Mouse (Mus musculus) neural tube, embryonic 11.5 days (tissue): ENCODE data around the gene Cirbp. TPM values are rescaled to one million over a fixed set of nuclear protein-coding genes. Genes with fewer than 3 reads are reported as not detected.
A peak's percentile ranks its signal among the peaks of the same experiment; 100 is the strongest.

Experiments
- ATAC-seq: fragments of 200-750 bp; cut with Nextera tagmentation; 2 replicates; pipeline ENCODE4 v1.8.0; 2017; ENCODE audit warnings: moderate number of reproducible peaks, mild to moderate bottlenecking, moderate TSS enrichment, moderate library complexity; ENCODE audit not compliant: insufficient read depth, low FRiP score, low TSS enrichment
- DNase-seq: peaks from one replicate; pipeline ENCODE4 v3.0.0-alpha.2; 2015; ENCODE audit warnings: low spot score
- H3K27ac ChIP-seq: fragments of 300-500 bp; sonication (generic); 2 replicates; pipeline ENCODE4 v1.5.1; 2014; ENCODE audit warnings: low read depth, mild to moderate bottlenecking, low read length
- H3K27me3 ChIP-seq: fragments of 300-500 bp; sonication (generic); 2 replicates; pipeline ENCODE4 v1.6.1; 2014; ENCODE audit warnings: mild to moderate bottlenecking, low read length, mixed read lengths; ENCODE audit not compliant: control insufficient read depth, insufficient read depth
- H3K36me3 ChIP-seq: fragments of 300-500 bp; sonication (generic); 2 replicates; pipeline ENCODE4 v1.6.1; 2014; ENCODE audit warnings: mild to moderate bottlenecking, low read length, moderate library complexity, mixed read lengths; ENCODE audit not compliant: control insufficient read depth, insufficient read depth
- H3K4me1 ChIP-seq: fragments of 300-500 bp; sonication (generic); 2 replicates; pipeline ENCODE4 v1.6.1; 2014; ENCODE audit warnings: low read length, mixed read lengths; ENCODE audit not compliant: control insufficient read depth, insufficient read depth
- H3K4me2 ChIP-seq: fragments of 300-500 bp; sonication (generic); 2 replicates; pipeline ENCODE4 v1.6.1; 2014; ENCODE audit warnings: low read depth, mild to moderate bottlenecking, moderate library complexity
- H3K4me3 ChIP-seq: fragments of 300-500 bp; sonication (generic); 2 replicates; pipeline ENCODE4 v1.5.1; 2014; ENCODE audit warnings: low read depth, low read length
- H3K9ac ChIP-seq: fragments of 300-500 bp; sonication (generic); 2 replicates; pipeline ENCODE4 v1.6.1; 2014; ENCODE audit warnings: mild to moderate bottlenecking, low read length
- H3K9me3 ChIP-seq: fragments of 300-500 bp; sonication (generic); 2 replicates; pipeline ENCODE4 v1.6.1; 2016; ENCODE audit warnings: low read length; ENCODE audit not compliant: control insufficient read depth
- whole genome bisulfite sequencing: fragments of 180-500 bp; shearing (Covaris S2); extraction: QIAGEN DNeasy Blood & Tissue Kit; methylation state at CpG from one replicate; pipeline ENCODE4 v1.1.7; 2014; 5-methylcytosine and 5-hydroxymethylcytosine counted together
- polyA plus RNA-seq: library from polyadenylated mRNA; unstranded; fragments of >200 nt; fragmentation: Nextera tagmentation; extraction: Ambion mirVana; gene quantifications from 2 replicates; pipeline ENCODE4 v1.2.1, GENCODE M21; 2014

Gene Cirbp
- polyA plus RNA-seq, 1 experiment from 2014 or later, result 85.1 TPM

DNA sequence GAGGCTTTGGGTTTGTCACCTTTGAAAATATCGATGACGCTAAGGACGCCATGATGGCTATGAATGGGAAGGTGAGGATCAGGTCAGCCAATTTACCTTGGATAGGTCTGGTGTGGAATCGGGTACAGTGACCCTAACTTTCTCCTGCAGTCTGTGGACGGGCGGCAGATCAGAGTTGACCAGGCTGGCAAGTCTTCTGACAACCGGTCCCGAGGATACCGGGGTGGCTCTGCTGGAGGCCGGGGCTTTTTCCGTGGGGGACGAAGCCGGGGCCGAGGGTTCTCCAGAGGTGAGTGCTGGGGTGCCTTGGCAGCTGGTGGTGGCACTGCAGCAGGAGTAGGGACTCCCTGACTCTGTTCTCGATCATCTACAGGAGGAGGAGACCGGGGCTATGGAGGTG, 4.3 kb downstream of the Cirbp start:
- 96% methylated on average over 16 of the region's 16 CpGs for WGBS
- H3K27ac ChIP-seq, result no peak overlapping the region
- H3K36me3 ChIP-seq, result peaks cover 18% of the 10 kb centered on the region
- ATAC-seq, result no peak
- H3K4me2 ChIP-seq, result 0 out of 2 replicates have a peak overlapping the region, but pooled peaks have one; percentile 71
- H3K9me3 ChIP-seq, result no peaks in the 10 kb centered on the region
- H3K27me3 ChIP-seq, result no peaks in the 10 kb centered on the region
- H3K9ac ChIP-seq, result no peak overlapping the region
- no peak for DNase-seq
- H3K4me1 ChIP-seq, result peaks cover 33% of the 10 kb centered on the region
- no peak overlapping the region for H3K4me3 ChIP-seq

DNA sequence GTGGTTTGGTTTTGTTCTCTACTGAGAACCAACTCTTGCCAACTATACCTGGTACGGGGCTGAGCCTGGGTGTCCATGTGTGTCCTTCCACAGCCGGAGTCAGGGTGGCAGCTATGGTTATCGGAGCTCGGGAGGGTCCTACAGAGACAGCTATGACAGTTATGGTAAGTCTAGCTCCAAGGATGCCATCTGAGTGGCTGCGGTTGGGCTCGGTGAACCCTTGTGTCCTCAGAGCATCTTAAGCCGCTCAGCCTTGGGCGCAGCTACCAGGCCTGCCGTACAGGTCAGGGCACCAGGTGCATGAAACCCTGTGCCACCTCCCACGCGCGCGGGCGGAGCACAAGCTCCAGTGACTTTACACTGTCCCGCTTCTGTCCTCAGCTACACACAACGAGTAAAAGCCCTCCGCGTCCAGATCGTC, 4.8 kb downstream of the Cirbp start:
- peaks cover 28% of the 10 kb centered on the region for H3K4me1 ChIP-seq
- DNase-seq, result no peak
- 97% methylated on average over 19 of the region's 19 CpGs for WGBS

DNA sequence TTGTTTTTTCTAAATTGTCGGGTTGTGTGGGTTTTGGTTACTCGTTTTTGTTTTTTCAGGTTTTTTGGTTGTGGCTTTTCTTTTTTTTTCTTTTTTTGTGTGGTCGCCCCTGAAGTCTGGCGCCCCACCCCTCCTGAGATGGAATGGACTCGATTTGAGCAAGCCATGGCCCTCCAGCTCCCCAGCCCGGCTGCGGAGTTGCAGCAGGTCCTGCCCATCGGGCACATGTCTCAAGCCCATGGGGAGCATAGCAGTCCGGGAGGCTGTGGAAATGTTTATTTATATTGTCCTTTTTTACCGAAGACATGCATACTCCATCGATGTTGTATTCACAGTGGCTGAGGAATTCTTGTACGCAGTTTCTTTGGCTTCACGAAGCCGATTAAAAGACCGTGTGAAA, 5.5 kb downstream of the Cirbp start:
- no peak overlapping the region for H3K9ac ChIP-seq
- 92% methylated on average over 15 of the region's 15 CpGs for WGBS
- H3K4me3 ChIP-seq, result no peak overlapping the region
- H3K4me1 ChIP-seq, result peaks cover 24% of the 10 kb centered on the region
- no peak overlapping the region for H3K27ac ChIP-seq
- DNase-seq, result no peak
- H3K4me2 ChIP-seq, result no peak overlapping the region
- no peaks in the 10 kb centered on the region for H3K27me3 ChIP-seq
- peaks cover 18% of the 10 kb centered on the region for H3K36me3 ChIP-seq
- H3K9me3 ChIP-seq, result no peaks in the 10 kb centered on the region
- ATAC-seq, result no peak

More for the DNA sequence above, 4.8 kb downstream of the Cirbp start:
- Histone ChIP-seq H3K4me3 (no peak overlapping the region), H3K4me2 (no peak overlapping the region), H3K27me3 (no peaks in the 10 kb centered on the region), H3K27ac (no peak overlapping the region), H3K36me3 (peaks cover 18% of the 10 kb centered on the region), H3K9me3 (no peaks in the 10 kb centered on the region), H3K9ac (no peak overlapping the region)
- ATAC-seq, result no peak

DNA sequence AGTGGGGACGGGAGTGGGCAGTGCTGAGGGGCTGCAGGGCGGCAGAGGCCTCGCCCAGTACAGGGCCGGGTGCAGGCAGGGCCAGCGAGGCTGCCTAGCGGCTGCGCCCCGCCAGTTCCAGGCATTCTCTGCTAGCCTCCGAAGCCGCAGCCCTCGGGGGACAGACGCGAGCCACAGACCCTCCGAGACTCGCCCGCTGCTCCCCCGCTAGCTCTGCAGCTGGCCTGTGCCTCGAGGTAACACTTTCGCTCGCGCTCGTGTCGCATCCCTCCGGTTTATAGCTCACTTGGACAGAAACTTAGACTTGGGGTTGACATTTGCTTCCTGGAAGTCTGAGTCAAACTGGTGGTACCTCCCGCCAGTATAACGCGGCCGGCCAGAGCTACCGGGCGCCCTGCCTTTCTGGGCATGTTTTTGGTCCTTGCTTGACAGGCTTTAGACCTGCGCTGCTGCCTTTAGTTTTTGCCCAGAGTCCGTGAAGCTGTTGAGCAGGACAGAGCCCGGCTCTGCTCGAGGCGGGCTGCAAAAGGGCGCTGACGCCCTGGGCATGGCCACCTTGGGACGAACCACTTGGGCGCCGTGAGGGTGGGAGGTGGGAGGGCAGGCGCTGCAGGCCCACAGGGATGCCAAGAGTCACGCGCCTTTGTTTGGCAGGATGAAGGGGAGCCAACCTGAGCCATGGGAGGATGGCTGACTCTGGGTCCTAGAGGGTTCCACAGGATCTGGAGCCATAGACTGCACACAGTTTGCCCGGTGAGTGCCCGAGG, 6.2 kb downstream of the Cirbp start:
- ATAC-seq (no peak), DNase-seq (no peak)
- Histone ChIP-seq H3K4me2 (peak overlapping the region; percentile 62; the same call in 1 of the 2 replicates), H3K4me3 (peak overlapping the region; percentile 48; the same call in 1 of the 2 replicates), H3K36me3 (peaks cover 18% of the 10 kb centered on the region), H3K9ac (peak overlapping the region; percentile 60), H3K4me1 (peaks cover 19% of the 10 kb centered on the region), H3K27me3 (no peaks in the 10 kb centered on the region), H3K27ac (peak overlapping the region; percentile 74), H3K9me3 (no peaks in the 10 kb centered on the region)
- 90% methylated on average over 45 of the region's 45 CpGs for WGBS

DNA sequence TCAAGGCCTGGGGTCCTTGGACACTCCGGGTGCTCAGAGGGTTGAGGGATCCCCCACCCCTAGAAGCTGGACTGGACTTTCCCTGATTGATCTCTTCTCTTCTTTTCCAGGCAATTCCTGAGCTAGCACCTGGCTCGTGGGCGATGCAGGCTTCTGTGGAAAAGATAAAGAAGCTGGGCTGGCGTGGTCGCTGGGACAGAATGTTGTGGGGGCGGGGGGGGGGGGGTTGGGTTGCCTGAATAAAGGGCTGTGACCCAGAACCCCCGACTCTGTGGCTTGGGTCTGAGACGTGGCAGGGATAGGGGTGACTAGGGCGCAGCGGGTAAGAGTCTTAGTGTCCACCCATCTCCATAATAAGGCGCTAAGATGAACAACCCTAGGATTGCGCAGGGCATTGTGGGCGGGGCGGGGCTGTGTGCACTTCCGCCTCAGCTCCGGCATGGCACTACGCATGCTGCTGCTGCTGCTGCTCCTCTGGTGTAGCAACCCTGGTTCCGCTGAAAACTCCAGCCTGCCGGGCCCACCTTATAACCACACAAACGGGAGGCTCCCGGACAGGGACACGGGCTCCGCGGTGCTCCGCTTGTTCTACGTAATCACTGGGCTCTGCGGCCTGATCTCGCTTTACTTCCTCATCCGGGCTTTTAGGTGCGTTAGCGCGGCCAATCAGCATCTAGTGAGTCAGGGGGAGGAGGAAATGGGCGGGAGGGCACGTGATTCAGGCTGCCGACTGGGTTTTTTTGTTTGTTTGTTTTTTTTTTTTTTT, 6.9 kb downstream of the Cirbp start, which contains the start of gene 1600002K03Rik:
TSS of gene 1600002K03Rik (plus strand) at position 418 of the 766 bp plus-strand sequence.
- peak; percentile 71 for ATAC-seq
- peak within 1 kb of the TSS; percentile 62 for H3K4me2 ChIP-seq
- H3K27ac ChIP-seq, result peak within 1 kb of the TSS; percentile 74
- whole genome bisulfite sequencing, result 9% methylated on average over 35 of the region's 35 CpGs
- peak within 1 kb of the TSS; percentile 48 for H3K4me3 ChIP-seq
- no peaks in the 10 kb centered on the region for H3K9me3 ChIP-seq
- peaks cover 18% of the 10 kb centered on the region for H3K36me3 ChIP-seq
- DNase-seq, result peak; percentile 90
- H3K27me3 ChIP-seq, result no peaks in the 10 kb centered on the region
- H3K4me1 ChIP-seq, result peaks cover 19% of the 10 kb centered on the region
- H3K9ac ChIP-seq, result peak within 1 kb of the TSS; percentile 60

DNA sequence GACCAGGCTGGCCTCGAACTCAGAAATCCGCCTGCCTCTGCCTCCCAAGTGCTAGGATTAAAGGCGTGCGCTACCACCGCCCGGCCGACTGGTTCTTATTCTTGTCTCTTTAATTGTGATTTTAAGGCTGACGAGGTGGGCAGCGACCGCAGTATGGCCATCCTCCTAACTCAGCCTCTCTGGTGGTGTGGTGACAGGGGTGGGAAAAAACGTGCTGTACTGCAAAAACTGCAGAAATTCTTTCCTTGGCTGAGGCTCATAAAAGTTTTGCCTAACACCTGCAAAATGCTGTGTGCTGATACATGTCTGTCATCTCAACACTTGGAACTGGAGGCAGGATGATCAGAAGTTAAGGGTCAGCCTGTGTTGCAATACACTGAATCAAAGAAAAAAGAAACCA, 7.6 kb downstream of the Cirbp start:
- no peaks in the 10 kb centered on the region for H3K9me3 ChIP-seq
- peak overlapping the region; percentile 60 for H3K9ac ChIP-seq
- no peaks in the 10 kb centered on the region for H3K27me3 ChIP-seq
- H3K4me2 ChIP-seq, result peak overlapping the region; percentile 62
- 13% methylated on average over 11 of the region's 11 CpGs for WGBS
- H3K27ac ChIP-seq, result no peak overlapping the region
- peaks cover 19% of the 10 kb centered on the region for H3K4me1 ChIP-seq
- peaks cover 18% of the 10 kb centered on the region for H3K36me3 ChIP-seq
- DNase-seq (no peak), ATAC-seq (no peak)
- H3K4me3 ChIP-seq, result peak overlapping the region; percentile 48

DNA sequence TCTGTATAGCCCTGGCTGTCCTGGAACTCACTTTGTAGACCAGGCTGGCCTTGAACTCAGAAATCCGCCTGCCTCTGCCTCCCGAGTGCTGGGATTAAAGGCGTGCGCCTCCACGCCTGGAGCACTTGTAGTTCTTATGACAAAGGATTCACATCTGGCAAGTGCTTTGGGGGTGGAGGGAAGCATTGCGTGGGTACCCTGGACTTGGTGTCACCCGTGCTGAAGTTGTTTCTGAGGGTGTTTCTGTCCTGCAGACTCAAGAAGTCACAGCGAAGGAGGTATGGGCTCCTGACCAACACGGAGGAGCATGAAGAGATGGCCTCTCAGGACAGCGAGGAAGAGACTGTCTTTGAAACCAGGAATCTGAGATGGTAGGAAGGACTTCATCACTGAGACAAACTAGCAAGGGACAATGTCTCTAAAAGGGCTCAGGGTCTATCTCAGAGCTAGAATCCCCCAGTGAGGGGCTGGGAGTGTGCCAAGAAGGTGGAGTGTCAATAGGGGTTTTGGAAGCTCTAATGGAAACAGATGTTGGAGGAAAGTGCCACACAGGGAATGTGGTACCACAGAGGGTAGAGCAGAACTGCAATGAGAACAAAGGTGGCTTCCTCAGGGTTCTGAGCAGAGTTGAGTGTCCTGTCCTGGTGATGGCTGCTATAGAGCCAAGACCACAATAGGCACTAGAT, 8.3 kb downstream of the Cirbp start:
- Histone ChIP-seq H3K27ac (no peak overlapping the region), H3K9ac (no peak overlapping the region), H3K27me3 (no peaks in the 10 kb centered on the region), H3K4me2 (no peak overlapping the region), H3K36me3 (peaks cover 18% of the 10 kb centered on the region), H3K4me3 (no peak overlapping the region), H3K9me3 (no peaks in the 10 kb centered on the region), H3K4me1 (peaks cover 13% of the 10 kb centered on the region)
- ATAC-seq, result no peak
- WGBS, result 91% methylated on average over 10 of the region's 10 CpGs
- no peak for DNase-seq

DNA sequence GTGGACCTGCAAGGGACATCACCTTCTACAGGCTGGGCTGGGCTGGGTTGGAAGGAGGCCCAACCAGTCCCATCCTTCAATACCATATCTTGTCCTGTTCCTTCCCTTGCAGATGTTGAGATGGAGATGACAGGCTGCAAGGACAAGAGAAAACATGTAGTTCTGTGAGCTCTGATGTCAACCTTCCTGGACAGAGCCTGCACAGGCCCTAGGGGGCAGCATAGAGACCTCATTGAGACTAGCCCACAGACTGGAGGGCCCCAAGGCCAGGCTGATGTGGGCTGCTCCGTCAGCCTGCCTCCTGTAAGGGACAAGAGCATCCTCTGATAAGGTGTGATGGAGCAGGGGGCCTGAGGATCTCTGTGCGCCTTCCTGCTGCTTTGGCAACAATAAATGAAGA, 8.9 kb downstream of the Cirbp start:
- H3K27ac ChIP-seq, result no peak overlapping the region
- no peak for ATAC-seq
- no peak overlapping the region for H3K4me3 ChIP-seq
- no peaks in the 10 kb centered on the region for H3K27me3 ChIP-seq
- H3K9me3 ChIP-seq, result no peaks in the 10 kb centered on the region
- H3K4me1 ChIP-seq, result peaks cover 9% of the 10 kb centered on the region; the same call in 1 of the 2 replicates
- peaks cover 18% of the 10 kb centered on the region for H3K36me3 ChIP-seq
- H3K4me2 ChIP-seq, result no peak overlapping the region
- 57% methylated on average over 2 of the region's 2 CpGs for WGBS
- no peak overlapping the region for H3K9ac ChIP-seq
- DNase-seq, result peak; percentile 66
